Mouse (Mus musculus): ENCODE measurements around the gene Igsf6. TPM values are rescaled to one million over a fixed set of nuclear protein-coding genes. Genes with fewer than 3 reads are reported as not detected.
"Not testable (repeated sequence)": the region's sequence is repeated elsewhere in the genome, so short reads cannot be mapped to it uniquely, and the experiment has no call there.

Igsf6 gene
- total RNA-seq, 1 experiment from 2014 or later: 1.2 TPM

- DNase-seq: peak; percentile 37
Measured at GRCm38 (mm10) chr7:121053071-121053470, 21.3 kb downstream of the Igsf6 start.

GRCm38 (mm10) chr7:121047624-121048023, 26.7 kb downstream of the Igsf6 start:
- no peak for DNase-seq

- DNase-seq: peak; percentile 24
Measured at GRCm38 (mm10) chr7:121045671-121046453, 28.5 kb downstream of the Igsf6 start.

- no peak for DNase-seq
Measured at GRCm38 (mm10) chr7:121044251-121044650, 30.1 kb downstream of the Igsf6 start.

GRCm38 (mm10) chr7:121043510-121043909, 30.9 kb downstream of the Igsf6 start:
- DNase-seq: no peak

GRCm38 (mm10) chr7:121043004-121043403, 31.4 kb downstream of the Igsf6 start:
- DNase-seq: no peak

GRCm38 (mm10) chr7:121041989-121042388, 32.4 kb downstream of the Igsf6 start:
- no peak for DNase-seq

GRCm38 (mm10) chr7:121040595-121040994, 33.8 kb downstream of the Igsf6 start:
- no peak for DNase-seq

GRCm38 (mm10) chr7:121035161-121035721, 39.1 kb downstream of the Igsf6 start:
- peak; percentile 66 for DNase-seq

GRCm38 (mm10) chr7:121034701-121035141, 39.7 kb downstream of the Igsf6 start:
- peak; percentile 68 for DNase-seq

GRCm38 (mm10) chr7:121033856-121034652, 40.3 kb downstream of the Igsf6 start, which contains the start of gene Mettl9:
TSS of gene Mettl9 (plus strand) at chr7:121034445.
- DNase-seq: peak; percentile 98

- not testable (repeated sequence) for DNase-seq
Measured at GRCm38 (mm10) chr7:121029947-121030346, 44.4 kb downstream of the Igsf6 start.

- DNase-seq: no peak
Measured at GRCm38 (mm10) chr7:121026300-121026699, 48.1 kb downstream of the Igsf6 start.

- no peak for DNase-seq
Measured at GRCm38 (mm10) chr7:121025221-121026008, 49.0 kb downstream of the Igsf6 start.

GRCm38 (mm10) chr7:121020277-121020676, 54.1 kb downstream of the Igsf6 start:
- peak; percentile 32 for DNase-seq

- no peak for DNase-seq
Measured at GRCm38 (mm10) chr7:121018778-121019177, 55.6 kb downstream of the Igsf6 start.

GRCm38 (mm10) chr7:121014486-121014885, 59.9 kb downstream of the Igsf6 start:
- DNase-seq: no peak

Other genes starting within 250 kb of the Igsf6 start
- gene Eef2k, start 231.7 kb downstream of the Igsf6 start, total RNA-seq (2021): 22.4 and 25.4 TPM in 2 replicates
- 23.3 and 27.2 TPM in 2 replicates for gene Polr3e, start 156.8 kb downstream of the Igsf6 start, total RNA-seq (2021)
- 14.2 and 16.3 TPM in 2 replicates for gene Cdr2, start 92.3 kb downstream of the Igsf6 start, total RNA-seq (2021)
- not detected in 2 replicates for gene Mfsd13b, start 92.1 kb downstream of the Igsf6 start, total RNA-seq (2021)
- gene Mettl9, start 40.1 kb downstream of the Igsf6 start, total RNA-seq (2021): 104 TPM in 2 replicates
- gene Otoa, start 7.1 kb upstream of the Igsf6 start, total RNA-seq (2021): 0.41 and 0.52 TPM in 2 replicates

Measured in adrenal gland, postnatal 14 days (tissue).